5 mouse cellular contexts compared by ENCODE assay signal in genomic region chr2:101745656-101746055, GRCm38 (mm10).
DNase-seq lines count a peak whose midpoint lies in the region; TF ChIP-seq lines count a peak whose summit lies in the region.
"Not testable (repeated sequence)": the region's sequence is repeated elsewhere in the genome, so short reads cannot be mapped to it uniquely, and the experiment has no call there.

No protein-coding gene starts in this region.

- H3K36me3 ChIP-seq in kidney, adult 2 months (ENCODE audit: control insufficient read depth, insufficient read depth, low read length): not testable (repeated sequence)

- not testable (repeated sequence) for TF ChIP-seq POLR2A in kidney, adult 2 months (IDR thresholded peaks at IDR 0.05; ENCODE audit: low read depth, low read length)

- 44% methylated on average over 2 of the region's 2 CpGs for WGBS in kidney, adult 2 months

- peak overlapping the region; percentile 26; the same call in 1 of the 2 replicates for H3K27ac ChIP-seq in brown adipose tissue, adult 24 weeks (replicated peaks; ENCODE audit: low read depth, low read length)
- H3K27ac ChIP-seq in kidney, adult 2 months (ENCODE audit: insufficient read depth, low read depth, low read length): 0 out of 2 replicates have a peak overlapping the region, but pooled peaks have one; percentile 36

- not testable (repeated sequence) for TF ChIP-seq CTCF in kidney, adult 2 months (conservative IDR thresholded peaks at IDR 0.05; ENCODE audit: insufficient read depth, insufficient read length, low read depth, low read length)

- DNase-seq in kidney, adult 11 months: peak; percentile 32
- peak; percentile 75 for DNase-seq in kidney, adult 2 months
- DNase-seq in kidney, adult 8-10 months: peak; percentile 22 to 45
- DNase-seq in kidney, adult 9 months: peak; percentile 71

- H3K4me3 ChIP-seq in brown adipose tissue, adult 24 weeks (ENCODE audit: insufficient read depth, low read depth, low read length); kidney, adult 2 months (ENCODE audit: insufficient read depth, low read depth, low read length): not testable (repeated sequence)

- H3K4me1 ChIP-seq in brown adipose tissue, adult 24 weeks (ENCODE audit: control insufficient read depth, insufficient read depth, insufficient read length, low read length); kidney, adult 2 months (ENCODE audit: control insufficient read depth, insufficient read depth, low read length): not testable (repeated sequence)

- not testable (repeated sequence) for H3K27me3 ChIP-seq in kidney, adult 2 months (replicated peaks; ENCODE audit: control insufficient read depth, insufficient read depth, low read length)
